Mouse (Mus musculus): ENCODE results near the gene 9930111J21Rik1. TPM values are rescaled to one million over a fixed set of nuclear protein-coding genes. Genes with fewer than 3 reads are reported as not detected.
A peak's percentile ranks its signal among the peaks of the same experiment; 100 is the strongest.
"Not testable (repeated sequence)": the region's sequence is repeated elsewhere in the genome, so short reads cannot be mapped to it uniquely, and the experiment has no call there.

Gene 9930111J21Rik1
- polyA plus RNA-seq, 1 experiment from 2014 or later, result 1.0 TPM

DNA sequence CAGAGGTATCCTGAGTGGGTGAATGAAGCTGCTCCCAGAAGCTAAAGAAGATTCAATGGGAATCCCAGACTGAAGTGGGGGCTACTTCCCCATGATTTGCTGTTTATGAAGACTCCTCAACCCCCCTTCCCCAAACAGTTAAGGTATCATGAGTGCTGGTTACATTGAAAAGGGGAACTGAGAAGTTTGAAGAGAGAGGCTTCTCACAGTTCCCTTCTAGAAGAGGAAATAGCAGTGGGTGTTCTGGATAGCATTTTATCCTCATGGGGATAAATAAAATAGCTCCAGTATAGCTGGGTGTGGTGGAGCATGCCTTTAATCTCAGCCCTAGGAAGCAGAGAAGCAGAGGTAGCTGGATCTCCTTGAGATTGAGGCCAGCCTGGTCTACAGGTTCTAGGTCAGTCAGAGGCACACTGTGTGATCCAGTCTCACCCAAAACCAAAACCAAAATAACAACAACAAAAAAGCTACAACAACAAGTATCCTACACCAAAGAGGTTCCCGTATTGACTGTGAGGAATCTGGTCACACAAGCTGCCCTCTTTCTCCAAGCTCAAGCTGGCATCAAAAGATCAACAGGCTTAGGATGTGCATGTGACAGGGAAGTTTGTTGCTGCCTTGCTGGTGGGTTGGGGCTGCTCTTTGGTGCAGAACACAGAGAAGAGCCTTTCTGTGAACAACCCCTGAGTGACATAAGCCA, 808 bp downstream of the 9930111J21Rik1 start, which contains the start of gene Olfr56:
Gene Olfr56 (plus strand): TSS at position 650 of the 700 bp plus-strand sequence.
- not testable (repeated sequence) for ATAC-seq; H3K4me2 ChIP-seq (replicated peaks); H3K4me1 ChIP-seq (replicated peaks); H3K27ac ChIP-seq; H3K9ac ChIP-seq; H3K36me3 ChIP-seq; H3K27me3 ChIP-seq (replicated peaks); H3K9me3 ChIP-seq; H3K4me3 ChIP-seq (replicated peaks)
- WGBS, result no CpG with 5 or more reads among the region's 1 CpGs

DNA sequence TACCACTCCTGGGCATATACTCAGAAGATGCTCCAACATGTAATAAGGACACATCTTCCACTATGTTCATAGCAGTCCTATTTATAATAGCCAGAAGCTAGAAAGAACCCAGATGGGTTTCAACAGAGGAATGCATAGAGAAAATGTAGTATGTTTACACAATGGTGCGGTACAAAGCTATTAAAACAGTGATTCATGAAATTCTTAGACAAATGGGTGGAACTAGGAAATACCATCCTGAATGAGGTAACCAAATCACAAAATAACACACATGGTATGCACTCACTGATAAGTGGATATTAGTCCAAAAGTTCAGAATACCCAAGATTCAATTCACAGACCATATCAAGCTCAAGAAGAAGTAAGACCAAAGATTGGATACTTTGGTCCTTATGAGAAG, 4.5 kb downstream of the 9930111J21Rik1 start:
- WGBS, result no CpG with 5 or more reads among the region's 1 CpGs
- ATAC-seq, result not testable (repeated sequence)

DNA sequence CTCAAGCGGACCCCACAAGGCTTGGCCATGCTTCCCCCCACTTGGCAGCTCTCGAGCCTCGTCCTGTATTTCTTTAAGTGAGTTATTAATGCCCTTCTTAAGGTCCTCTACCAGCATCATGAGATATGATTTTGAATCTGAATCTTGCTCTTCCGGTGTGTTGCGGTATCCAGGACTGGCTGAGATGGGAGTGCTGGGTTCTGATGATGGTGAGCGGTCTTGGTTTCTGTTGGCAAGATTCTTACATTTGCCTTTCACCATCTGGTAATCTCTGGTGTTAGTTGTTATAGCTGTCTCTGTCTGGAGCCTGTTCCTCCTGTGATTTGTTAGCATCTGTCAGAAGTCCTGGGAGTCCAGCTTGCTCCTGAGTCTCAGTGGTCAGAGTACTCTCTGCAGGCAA, 33.1 kb downstream of the 9930111J21Rik1 start, which contains the start of gene Psme2b:
Gene Psme2b (minus strand): TSS at position 101 of the 400 bp plus-strand sequence.
- not testable (repeated sequence) for H3K4me2 ChIP-seq (replicated peaks); H3K27me3 ChIP-seq (replicated peaks); H3K9ac ChIP-seq; H3K4me1 ChIP-seq (replicated peaks); ATAC-seq; H3K27ac ChIP-seq; H3K4me3 ChIP-seq (replicated peaks); H3K9me3 ChIP-seq; H3K36me3 ChIP-seq
- WGBS, result 86% methylated on average over 6 of the region's 6 CpGs

More for the DNA sequence above, 4.5 kb downstream of the 9930111J21Rik1 start:
- H3K27me3 ChIP-seq (replicated peaks); H3K9me3 ChIP-seq; H3K4me2 ChIP-seq (replicated peaks); H3K4me3 ChIP-seq (replicated peaks); H3K9ac ChIP-seq; H3K4me1 ChIP-seq (replicated peaks); H3K36me3 ChIP-seq; H3K27ac ChIP-seq: not testable (repeated sequence)

DNA sequence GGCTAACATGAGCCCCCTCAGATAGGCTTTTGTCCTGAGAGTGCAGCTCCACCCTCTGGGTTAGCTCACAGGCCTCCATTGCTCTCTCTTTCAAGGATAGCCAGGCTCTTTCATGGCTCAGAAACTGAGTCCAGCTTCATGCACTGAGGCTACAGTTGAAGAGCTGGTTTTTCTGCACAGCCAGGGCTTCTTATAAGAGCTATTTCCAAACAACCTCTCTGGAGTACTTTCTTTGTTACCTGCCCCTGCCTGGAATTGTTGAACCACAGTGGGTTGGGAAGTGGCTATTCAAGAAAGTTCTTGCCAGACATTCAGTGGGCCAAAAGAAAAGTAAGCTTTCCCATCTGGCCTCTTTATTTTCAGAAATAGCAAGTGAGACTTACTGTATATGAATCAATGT, 39.9 kb downstream of the 9930111J21Rik1 start:
- not testable (repeated sequence) for H3K4me1 ChIP-seq (replicated peaks); H3K4me2 ChIP-seq (replicated peaks); H3K36me3 ChIP-seq; H3K4me3 ChIP-seq (replicated peaks); H3K27me3 ChIP-seq (replicated peaks); H3K27ac ChIP-seq; ATAC-seq; H3K9me3 ChIP-seq; H3K9ac ChIP-seq

DNA sequence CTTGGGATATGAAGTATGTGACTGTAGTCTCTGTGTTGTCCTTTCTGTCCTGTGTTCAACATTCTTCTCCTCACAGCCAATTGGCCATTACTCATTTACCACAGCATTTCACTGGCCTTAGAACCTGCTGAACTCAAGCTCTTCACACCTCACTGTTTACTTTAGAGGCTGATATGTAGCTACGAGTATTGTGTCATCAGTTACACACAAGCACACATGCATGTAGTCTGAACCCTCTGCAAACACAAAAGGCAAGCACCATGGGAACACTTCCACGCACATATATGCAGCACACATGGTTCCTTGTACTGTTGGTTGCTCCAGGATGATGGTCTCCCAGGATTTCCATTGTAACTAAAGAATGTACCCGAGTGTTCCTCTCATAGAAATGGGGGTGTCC, 43.9 kb downstream of the 9930111J21Rik1 start:
- not testable (repeated sequence) for H3K4me3 ChIP-seq (replicated peaks); H3K9ac ChIP-seq; H3K4me1 ChIP-seq (replicated peaks); H3K27ac ChIP-seq; H3K4me2 ChIP-seq (replicated peaks); H3K27me3 ChIP-seq (replicated peaks); H3K9me3 ChIP-seq; ATAC-seq; H3K36me3 ChIP-seq
- no CpG with 5 or more reads among the region's 3 CpGs for WGBS

GRCm38 (mm10) chr11:48933923-48934322, 45.3 kb downstream of the 9930111J21Rik1 start:
- not testable (repeated sequence) for H3K27ac ChIP-seq; ATAC-seq; H3K4me2 ChIP-seq (replicated peaks); H3K36me3 ChIP-seq; H3K9me3 ChIP-seq; H3K4me3 ChIP-seq (replicated peaks); H3K4me1 ChIP-seq (replicated peaks); H3K27me3 ChIP-seq (replicated peaks); H3K9ac ChIP-seq
- WGBS, result 26% methylated on average over 1 of the region's 1 CpGs

GRCm38 (mm10) chr11:48933422-48933821, 45.8 kb downstream of the 9930111J21Rik1 start:
- not testable (repeated sequence) for H3K4me2 ChIP-seq (replicated peaks); H3K4me3 ChIP-seq (replicated peaks)
- 55% methylated on average over 1 of the region's 1 CpGs for WGBS

GRCm38 (mm10) chr11:48928068-48928467, 51.1 kb downstream of the 9930111J21Rik1 start:
- 91% methylated on average over 1 of the region's 1 CpGs for WGBS
- H3K4me1 ChIP-seq (replicated peaks); H3K9ac ChIP-seq; H3K27ac ChIP-seq; H3K9me3 ChIP-seq; ATAC-seq; H3K27me3 ChIP-seq (replicated peaks); H3K4me2 ChIP-seq (replicated peaks); H3K4me3 ChIP-seq (replicated peaks); H3K36me3 ChIP-seq: not testable (repeated sequence)

More at GRCm38 (mm10) chr11:48933422-48933821, 45.8 kb downstream of the 9930111J21Rik1 start:
- not testable (repeated sequence) for H3K9ac ChIP-seq; H3K4me1 ChIP-seq (replicated peaks); H3K36me3 ChIP-seq; H3K9me3 ChIP-seq; H3K27me3 ChIP-seq (replicated peaks); H3K27ac ChIP-seq; ATAC-seq

GRCm38 (mm10) chr11:48926437-48926836, 52.8 kb downstream of the 9930111J21Rik1 start:
- H3K4me3 ChIP-seq (replicated peaks); H3K4me2 ChIP-seq (replicated peaks); H3K9me3 ChIP-seq; H3K9ac ChIP-seq; H3K36me3 ChIP-seq; H3K4me1 ChIP-seq (replicated peaks); ATAC-seq; H3K27me3 ChIP-seq (replicated peaks); H3K27ac ChIP-seq: not testable (repeated sequence)

GRCm38 (mm10) chr11:48923818-48924217, 55.4 kb downstream of the 9930111J21Rik1 start:
- 80% methylated on average over 5 of the region's 5 CpGs for WGBS
- H3K9ac ChIP-seq; H3K4me2 ChIP-seq (replicated peaks); H3K36me3 ChIP-seq; H3K4me3 ChIP-seq (replicated peaks); H3K4me1 ChIP-seq (replicated peaks); H3K9me3 ChIP-seq; H3K27ac ChIP-seq; H3K27me3 ChIP-seq (replicated peaks); ATAC-seq: not testable (repeated sequence)

GRCm38 (mm10) chr11:48918380-48918779, 60.8 kb downstream of the 9930111J21Rik1 start:
- no peak for ATAC-seq
- H3K4me3 ChIP-seq (replicated peaks), result no peak overlapping the region
- H3K4me2 ChIP-seq (replicated peaks), result no peak overlapping the region
- H3K27ac ChIP-seq, result no peak overlapping the region
- H3K27me3 ChIP-seq (replicated peaks), result no peaks in the 10 kb centered on the region
- H3K36me3 ChIP-seq, result no peaks in the 10 kb centered on the region
- H3K4me1 ChIP-seq (replicated peaks), result no peaks in the 10 kb centered on the region
- no peaks in the 10 kb centered on the region for H3K9me3 ChIP-seq
- WGBS, result 77% methylated on average over 3 of the region's 3 CpGs
- no peak overlapping the region for H3K9ac ChIP-seq

DNA sequence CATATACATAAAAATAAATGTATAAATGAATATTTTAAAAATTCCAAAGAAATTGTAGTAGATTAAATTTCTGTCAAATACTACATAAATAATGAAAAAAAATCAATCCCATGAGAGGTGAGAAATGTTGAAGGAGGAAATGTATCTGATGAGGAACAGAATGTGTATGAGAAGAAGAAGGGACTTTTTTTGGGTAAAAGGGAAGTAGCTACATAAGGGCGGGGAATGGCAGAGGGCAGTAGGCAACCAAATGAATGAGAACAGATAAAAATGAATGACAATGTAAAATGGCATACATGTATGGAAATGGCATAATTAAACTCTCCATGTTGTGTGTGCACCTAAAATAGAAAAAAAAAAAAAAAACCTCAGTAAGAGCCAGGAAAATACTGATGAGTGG, 65.6 kb downstream of the 9930111J21Rik1 start:
- no peak overlapping the region for H3K9ac ChIP-seq
- H3K4me2 ChIP-seq (replicated peaks), result no peak overlapping the region
- no peaks in the 10 kb centered on the region for H3K4me1 ChIP-seq (replicated peaks)
- no peak overlapping the region for H3K4me3 ChIP-seq (replicated peaks)
- no peaks in the 10 kb centered on the region for H3K9me3 ChIP-seq
- H3K36me3 ChIP-seq, result no peaks in the 10 kb centered on the region
- no peak overlapping the region for H3K27ac ChIP-seq
- ATAC-seq, result no peak
- 93% methylated on average over 1 of the region's 1 CpGs for WGBS
- no peaks in the 10 kb centered on the region for H3K27me3 ChIP-seq (replicated peaks)

DNA sequence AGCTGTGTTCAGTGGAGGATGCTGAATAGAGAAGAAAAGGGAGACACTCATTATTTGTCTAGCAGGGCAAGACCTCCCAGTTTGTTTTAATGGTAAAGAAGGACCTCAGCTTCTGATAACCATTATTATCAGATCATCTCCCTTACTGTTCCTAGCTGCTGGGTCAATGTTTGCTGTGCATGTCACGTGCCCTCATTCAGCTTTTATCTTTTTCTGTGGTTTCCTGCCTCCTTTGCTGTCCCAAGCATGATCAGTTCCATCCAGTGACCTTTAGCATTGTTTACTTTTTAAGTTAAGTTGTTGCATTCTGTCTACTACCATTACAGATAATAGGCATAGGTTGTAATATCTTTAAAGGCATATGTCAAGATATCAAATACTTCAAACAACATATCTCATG, 70.7 kb downstream of the 9930111J21Rik1 start:
- no peaks in the 10 kb centered on the region for H3K9me3 ChIP-seq
- no peaks in the 10 kb centered on the region for H3K36me3 ChIP-seq
- no peak overlapping the region for H3K4me3 ChIP-seq (replicated peaks)
- no peak overlapping the region for H3K4me2 ChIP-seq (replicated peaks)
- H3K27ac ChIP-seq, result no peak overlapping the region
- no peak overlapping the region for H3K9ac ChIP-seq
- WGBS, result 35% methylated on average over 1 of the region's 1 CpGs
- ATAC-seq, result peak; percentile 67
- H3K27me3 ChIP-seq (replicated peaks), result no peaks in the 10 kb centered on the region
- no peaks in the 10 kb centered on the region for H3K4me1 ChIP-seq (replicated peaks)

Data from intestine, embryonic 15.5 days (tissue).